16 mouse cellular contexts compared by ENCODE assay signal in the genomic region with DNA sequence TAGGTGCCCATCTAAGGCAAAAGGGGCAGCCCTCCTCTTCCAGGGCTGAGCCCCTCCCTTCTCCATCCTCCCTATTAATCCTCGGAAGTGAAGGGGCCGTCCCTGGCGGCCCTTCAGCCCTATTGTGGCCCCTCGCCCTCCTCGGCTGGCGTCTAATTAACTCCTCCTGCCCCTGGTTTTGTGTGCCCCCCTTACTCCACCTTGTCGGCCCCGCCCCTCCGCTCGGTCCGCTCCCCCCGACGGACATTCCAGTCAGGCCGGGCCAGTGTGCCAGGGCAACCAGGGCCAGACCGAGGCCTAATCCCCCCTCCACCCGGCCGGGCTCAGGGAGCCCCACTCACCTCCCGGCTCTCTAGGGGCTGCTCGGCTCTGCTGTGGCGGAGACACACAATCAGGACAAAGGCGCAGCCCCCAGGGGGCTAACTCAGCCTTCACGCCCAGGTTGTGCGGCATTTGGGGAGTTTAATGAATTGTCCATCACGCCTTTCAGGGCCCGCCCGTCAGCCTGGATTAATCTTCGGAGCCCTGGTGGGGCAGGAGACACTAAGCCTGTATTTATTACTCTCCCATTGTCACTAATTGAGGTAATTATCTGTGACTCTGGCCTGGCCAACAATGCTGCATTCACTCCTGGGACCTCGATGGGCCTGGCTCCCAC. TPM values are rescaled to one million over a fixed set of nuclear protein-coding genes. Genes with fewer than 3 reads are reported as not detected.
DNase-seq lines count a peak whose midpoint lies in the region; ATAC-seq and TF ChIP-seq lines count a peak whose summit lies in the region.
"Had no signal": no experiment of that assay in that cellular context is flagged by ENCODE, and none has a peak within 500 bp of the region (broad histone marks: within the 10 kb centered on the region; RNA-seq: fewer than 3 reads in every experiment).

No protein-coding gene starts in this region.

- no peaks in the 10 kb centered on the region for H3K36me3 ChIP-seq in hindbrain, embryonic 11.5 days (ENCODE audit: control insufficient read depth, insufficient read depth, low read length)
- no peaks in the 10 kb centered on the region for H3K36me3 ChIP-seq in midbrain, embryonic 13.5 days
- H3K36me3 ChIP-seq in intestine, postnatal 0 days (ENCODE audit: control insufficient read depth, insufficient read depth), result no peaks in the 10 kb centered on the region

- H3K4me2 ChIP-seq in hindbrain, embryonic 11.5 days (replicated peaks; ENCODE audit: low read depth, low read length), result no peak overlapping the region
- H3K4me2 ChIP-seq in midbrain, embryonic 13.5 days (replicated peaks), result peak overlapping the region; percentile 11
- H3K4me2 ChIP-seq in intestine, postnatal 0 days (replicated peaks; ENCODE audit: low read depth), result no peak overlapping the region

- H3K9me3 ChIP-seq in hindbrain, embryonic 11.5 days (ENCODE audit: control insufficient read depth, low read length), result no peaks in the 10 kb centered on the region
- H3K9me3 ChIP-seq in midbrain, embryonic 13.5 days, result no peaks in the 10 kb centered on the region
- H3K9me3 ChIP-seq in intestine, postnatal 0 days (ENCODE audit: control insufficient read depth), result no peaks in the 10 kb centered on the region

- peaks cover 20% of the 10 kb centered on the region for H3K4me1 ChIP-seq in hindbrain, embryonic 11.5 days (replicated peaks; ENCODE audit: control insufficient read depth, insufficient read depth, low read length)
- H3K4me1 ChIP-seq in midbrain, embryonic 13.5 days (replicated peaks), result peaks cover 32% of the 10 kb centered on the region
- no peaks in the 10 kb centered on the region for H3K4me1 ChIP-seq in intestine, postnatal 0 days (replicated peaks; ENCODE audit: control insufficient read depth, insufficient read depth, low read length)

- peak; percentile 49 for DNase-seq in MN1 (ENCODE audit: low spot score)
- DNase-seq in embryo, embryonic 9.5 days (ENCODE audit: extremely low spot score), result peak; percentile 88
- peak; percentile 88 for DNase-seq in hindbrain, embryonic 11.5 days (ENCODE audit: low spot score)
- no peak for DNase-seq in spleen, postnatal 14 days (ENCODE audit: low spot score in 2 of 2)
- no peak for DNase-seq in adrenal gland, adult (ENCODE audit: inconsistent age in 2 of 2, low spot score in 1 of 2)
- no peak for DNase-seq in layer of hippocampus, postnatal 25 days (ENCODE audit: extremely low spot score in 1 of 2, low spot score in 1 of 2)

- peaks cover 91% of the 10 kb centered on the region for H3K27me3 ChIP-seq in hindbrain, embryonic 11.5 days (ENCODE audit: control insufficient read depth, insufficient read depth, low read length)
- peaks cover 97% of the 10 kb centered on the region for H3K27me3 ChIP-seq in midbrain, embryonic 13.5 days
- H3K27me3 ChIP-seq in intestine, postnatal 0 days (replicated peaks; ENCODE audit: control insufficient read depth, insufficient read depth, low read length), result peaks cover 85% of the 10 kb centered on the region

- TF ChIP-seq CTCF in intestine, postnatal 0 days (IDR thresholded peaks at IDR 0.05; ENCODE audit: low read depth), result no peak

- no peak overlapping the region for H3K4me3 ChIP-seq in hindbrain, embryonic 11.5 days (ENCODE audit: low read depth, low read length)
- no peak overlapping the region for H3K4me3 ChIP-seq in midbrain, embryonic 13.5 days (replicated peaks)
- H3K4me3 ChIP-seq in intestine, postnatal 0 days (ENCODE audit: low read depth, low read length), result no peak overlapping the region
- H3K4me3 ChIP-seq: left cerebral cortex, adult 2 months had no signal

- peak; percentile 96 for ATAC-seq in hindbrain, embryonic 11.5 days (ENCODE audit: low FRiP score)
- peak; percentile 96 for ATAC-seq in midbrain, embryonic 13.5 days
- ATAC-seq in intestine, postnatal 0 days, result no peak
- ATAC-seq: lung, postnatal 0 days had no signal

- under 1% methylated on average over 28 of the region's 28 CpGs for WGBS in hindbrain, embryonic 11.5 days
- WGBS in midbrain, embryonic 13.5 days, result under 1% methylated on average over 28 of the region's 28 CpGs
- 12% methylated on average over 27 of the region's 28 CpGs for WGBS in intestine, postnatal 0 days

- H3K9ac ChIP-seq in hindbrain, embryonic 11.5 days (ENCODE audit: low read depth, low read length), result no peak overlapping the region
- no peak overlapping the region for H3K9ac ChIP-seq in midbrain, embryonic 13.5 days (replicated peaks)
- H3K9ac ChIP-seq in intestine, postnatal 0 days (ENCODE audit: low read depth, low read length), result no peak overlapping the region

- H3K27ac ChIP-seq in hindbrain, embryonic 11.5 days (ENCODE audit: low read depth, low read length), result no peak overlapping the region
- H3K27ac ChIP-seq in midbrain, embryonic 13.5 days, result peak overlapping the region; percentile 52
- no peak overlapping the region for H3K27ac ChIP-seq in intestine, postnatal 0 days (ENCODE audit: low read depth, low read length)
- H3K27ac ChIP-seq: left cerebral cortex, adult 2 months had no signal

RNA-seq across cellular contexts. Expression of a gene that starts 8.3 kb away (rescaled TPM):
- 8.0 and 9.5 TPM in 2 replicates for polyA plus RNA-seq in hindbrain, embryonic 11.5 days (2014; fragmentation: Nextera tagmentation; extraction: Ambion mirVana)
- polyA plus RNA-seq in midbrain, embryonic 13.5 days (2015; fragmentation: Nextera tagmentation; extraction: Ambion mirVana), result 4.0 and 8.6 TPM in 2 replicates
- polyA plus RNA-seq in intestine, postnatal 0 days (2015; fragmentation: Nextera tagmentation; extraction: Ambion mirVana), result not detected in 2 replicates
- total RNA-seq in layer of hippocampus, postnatal 25 days (2021), result not detected
- total RNA-seq: CH12.LX; heart, adult 8-10 months; neutrophil, adult 5-6 weeks had no signal
- polyA plus RNA-seq: kidney, embryonic 16.5 days; lung, postnatal 0 days; small intestine, adult 2 months; thymus, postnatal 0 days had no signal

RNA-seq across cellular contexts. Expression of a gene that starts 11.3 kb away (rescaled TPM):
- polyA plus RNA-seq in hindbrain, embryonic 11.5 days (2014; fragmentation: Nextera tagmentation; extraction: Ambion mirVana), result 0.35 and 0.60 TPM in 2 replicates
- 0.50 and 1.2 TPM in 2 replicates for polyA plus RNA-seq in midbrain, embryonic 13.5 days (2015; fragmentation: Nextera tagmentation; extraction: Ambion mirVana)
- polyA plus RNA-seq in intestine, postnatal 0 days (2015; fragmentation: Nextera tagmentation; extraction: Ambion mirVana), result 0.07 TPM in 1 of 2 replicates, not detected in the other
- total RNA-seq in layer of hippocampus, postnatal 25 days (2021), result 1,000 to 10,000 TPM; 1,586 to 1,599 TPM
- polyA plus RNA-seq: small intestine, adult 2 months had no signal

RNA-seq across cellular contexts. Expression of a gene that starts 20.0 kb away (rescaled TPM):
- 0.54 and 0.57 TPM in 2 replicates for polyA plus RNA-seq in hindbrain, embryonic 11.5 days (2014; fragmentation: Nextera tagmentation; extraction: Ambion mirVana)
- 0.24 TPM in 1 of 2 replicates, not detected in the other for polyA plus RNA-seq in midbrain, embryonic 13.5 days (2015; fragmentation: Nextera tagmentation; extraction: Ambion mirVana)
- polyA plus RNA-seq in intestine, postnatal 0 days (2015; fragmentation: Nextera tagmentation; extraction: Ambion mirVana), result 0.08 TPM in 1 of 2 replicates, not detected in the other
- total RNA-seq in layer of hippocampus, postnatal 25 days (2021), result under 1 TPM; 0.31 to 0.37 TPM

RNA-seq across cellular contexts. Expression of a gene that starts 33.4 kb away (rescaled TPM):
- polyA plus RNA-seq in hindbrain, embryonic 11.5 days (2014; fragmentation: Nextera tagmentation; extraction: Ambion mirVana), result 65.9 and 70.6 TPM in 2 replicates
- 83.3 and 89.9 TPM in 2 replicates for polyA plus RNA-seq in midbrain, embryonic 13.5 days (2015; fragmentation: Nextera tagmentation; extraction: Ambion mirVana)
- 67.0 and 67.3 TPM in 2 replicates for polyA plus RNA-seq in intestine, postnatal 0 days (2015; fragmentation: Nextera tagmentation; extraction: Ambion mirVana)
- 10 to 100 TPM; 51.2 to 51.3 TPM for total RNA-seq in layer of hippocampus, postnatal 25 days (2021)

RNA-seq across cellular contexts. Expression of a gene that starts 35.0 kb away (rescaled TPM):
- polyA plus RNA-seq in hindbrain, embryonic 11.5 days (2014; fragmentation: Nextera tagmentation; extraction: Ambion mirVana), result 32.3 and 33.2 TPM in 2 replicates
- 57.5 and 66.0 TPM in 2 replicates for polyA plus RNA-seq in midbrain, embryonic 13.5 days (2015; fragmentation: Nextera tagmentation; extraction: Ambion mirVana)
- polyA plus RNA-seq in intestine, postnatal 0 days (2015; fragmentation: Nextera tagmentation; extraction: Ambion mirVana), result 31.8 and 35.3 TPM in 2 replicates
- total RNA-seq in layer of hippocampus, postnatal 25 days (2021), result 100 to 1,000 TPM; 759 to 832 TPM

Comparison
In these comparisons a context has a peak if more than half of its experiments do, and no peak if none do; other contexts are left out.
1. DNase-seq: peak in MN1 (single experiment), embryo, embryonic 9.5 days (single experiment) and hindbrain, embryonic 11.5 days (single experiment); none in spleen, postnatal 14 days (0 of 2), adrenal gland, adult (0 of 2) and layer of hippocampus, postnatal 25 days (0 of 2).